Mouse (Mus musculus) c-Kit-positive CD71-negative TER-119-negative erythroid progenitor cells, embryonic 14.5 days (primary cell): ENCODE measurements around the gene Samd4.
A peak's percentile ranks its signal among the peaks of the same experiment; 100 is the strongest.

ENCODE experiments used
- DNase-seq: peaks from one replicate; pipeline ENCODE4 v3.0.0-alpha.2; 2013; ENCODE audit warnings: low read depth

The Samd4 gene

DNA sequence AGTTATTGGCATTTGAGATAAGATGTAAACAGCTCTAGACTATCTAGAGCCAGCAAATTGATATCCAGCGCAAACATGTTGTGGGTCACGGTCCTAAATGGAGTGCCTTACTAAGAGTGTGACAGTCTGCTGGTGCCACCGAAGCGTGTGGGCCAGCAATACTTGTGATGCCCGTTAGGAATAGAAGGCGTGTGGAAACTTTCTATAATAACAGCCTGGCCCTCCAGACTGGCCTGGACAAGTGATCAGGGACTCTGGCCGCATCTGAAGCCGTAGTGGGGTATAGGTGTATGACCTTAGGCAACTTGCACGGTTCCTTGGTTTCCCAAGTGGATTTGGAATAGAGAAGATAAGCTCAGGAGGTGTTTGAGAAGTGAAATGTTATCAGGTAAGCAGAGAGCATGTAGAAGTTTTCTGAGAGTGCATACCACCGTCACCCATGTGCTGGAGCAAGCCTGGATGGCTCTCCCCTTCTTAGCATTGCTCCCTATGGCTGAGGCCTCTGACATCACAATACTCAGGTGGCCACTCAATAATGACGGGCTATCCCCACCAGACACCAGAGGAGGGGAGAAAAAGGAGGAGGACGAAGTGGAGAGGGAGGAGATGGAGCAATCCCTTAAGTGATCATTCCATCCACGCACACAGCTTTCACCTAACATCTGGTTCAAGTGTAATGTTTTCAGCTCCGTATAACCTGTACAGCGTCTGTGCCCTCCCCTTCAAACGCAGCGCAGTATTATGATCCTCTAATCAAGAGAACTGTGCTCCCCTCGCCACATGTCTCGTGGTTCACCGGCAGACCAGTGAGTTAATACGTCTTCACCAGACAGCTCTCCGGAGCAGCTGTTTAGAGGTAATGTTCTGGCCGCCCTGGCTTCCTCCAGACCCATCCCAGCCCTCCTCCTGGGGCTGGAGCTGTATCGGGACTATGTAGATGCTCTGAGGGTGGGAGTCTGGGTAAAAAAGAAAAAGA is 118.4 kb downstream of the Samd4 start:
- DNase-seq, result no peak

DNA sequence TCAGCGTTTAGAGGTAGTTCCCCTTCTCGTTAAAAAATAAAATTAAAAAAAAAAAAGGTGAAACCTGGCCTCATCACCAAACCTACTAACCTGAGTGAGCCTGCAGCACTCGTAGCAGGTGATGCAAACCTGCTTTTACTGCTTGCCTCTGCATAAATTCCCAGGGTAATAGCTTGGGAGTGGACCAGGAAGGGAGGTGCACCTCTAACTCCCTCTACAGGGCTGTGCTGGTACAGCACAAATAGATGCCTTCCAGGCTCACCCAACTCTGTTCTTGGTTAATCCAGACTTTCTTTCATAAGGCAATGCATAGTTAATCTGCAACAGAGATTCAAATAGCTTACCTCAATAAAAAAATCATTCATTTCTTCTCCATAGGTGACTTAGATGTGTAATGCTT is 121.5 kb downstream of the Samd4 start:
- DNase-seq, result no peak

DNA sequence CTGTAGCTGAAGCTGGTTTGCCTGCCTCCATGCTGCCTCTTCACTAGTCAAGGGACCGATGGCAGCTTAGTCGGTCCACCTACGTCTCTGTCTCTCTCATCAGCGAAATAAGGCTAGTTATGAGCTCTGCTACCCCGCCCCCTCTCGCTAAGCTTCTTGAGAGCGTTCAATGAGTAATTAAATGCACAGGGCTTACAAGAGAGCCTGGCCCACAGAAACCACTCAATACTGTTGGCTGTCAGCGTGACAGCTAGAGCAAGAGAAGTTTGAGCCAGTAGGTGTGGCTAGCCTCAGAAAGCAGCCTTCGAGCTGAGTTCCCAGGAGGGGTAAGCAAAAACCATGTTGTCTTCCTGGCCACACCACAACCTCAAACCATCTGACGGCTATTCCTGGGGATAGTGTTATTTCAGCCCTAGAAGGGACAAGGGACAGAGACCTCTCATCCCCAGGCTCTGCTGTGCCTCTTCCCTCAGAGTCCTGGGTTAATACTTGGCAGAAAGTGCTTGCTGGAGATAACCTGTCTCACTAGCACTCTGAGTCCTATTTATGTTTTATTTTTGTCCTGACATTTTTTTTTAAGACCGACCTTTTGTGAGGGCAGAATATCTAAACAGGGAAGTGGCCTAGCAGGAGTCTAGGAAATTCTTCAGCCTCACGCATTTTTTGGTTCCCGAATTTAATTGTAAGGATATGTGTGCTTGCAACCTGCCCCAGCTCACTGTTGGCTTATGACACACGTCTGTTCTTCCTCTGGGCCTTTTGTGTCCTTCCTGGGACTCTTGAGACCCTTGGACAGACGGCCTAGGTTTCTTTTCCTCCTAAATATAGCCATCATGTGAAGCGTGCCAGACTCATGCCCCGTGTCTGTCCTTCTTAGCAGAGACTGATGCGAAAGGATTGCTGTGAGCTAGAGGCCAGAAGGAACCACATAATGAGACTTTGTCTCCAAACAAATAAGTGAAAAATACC is 128.8 kb downstream of the Samd4 start:
- no peak for DNase-seq

DNA sequence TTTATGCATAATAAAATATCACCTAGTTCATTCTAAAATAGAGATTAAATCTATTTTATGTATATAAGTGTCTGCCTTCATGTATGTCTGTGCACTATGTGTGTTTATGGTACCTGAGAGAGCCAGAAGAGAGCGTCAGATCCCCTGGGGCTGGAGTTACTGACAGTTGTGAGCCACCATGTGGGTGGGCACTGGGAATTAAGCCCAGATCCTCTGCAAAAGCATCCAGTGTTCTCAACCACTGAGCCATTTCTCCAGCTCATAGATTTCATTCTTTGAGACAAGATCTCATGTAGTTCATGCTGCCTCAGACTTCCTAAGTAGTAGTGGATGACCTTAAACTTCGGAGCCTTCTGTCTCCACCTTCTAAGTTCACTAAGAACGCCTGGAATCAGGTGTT is 133.0 kb downstream of the Samd4 start:
- no peak for DNase-seq

DNA sequence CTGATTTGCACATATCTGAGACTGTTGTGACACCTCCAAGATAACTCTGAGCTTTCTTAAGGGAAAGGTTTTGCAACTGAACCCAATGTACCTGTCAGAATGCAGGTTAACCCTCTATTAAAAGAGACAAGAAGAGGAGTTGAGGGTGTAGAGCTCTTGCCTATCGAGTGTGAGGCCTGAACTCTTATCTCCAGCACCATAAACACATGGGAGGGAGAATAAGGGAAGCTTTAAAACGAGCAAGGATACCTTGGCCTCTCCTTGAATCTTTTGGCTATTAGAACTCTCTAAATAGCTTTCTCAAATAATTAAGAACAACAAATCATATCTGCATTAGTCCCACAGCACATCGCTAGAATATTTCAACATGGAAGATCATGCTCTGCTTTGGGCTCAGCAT is 135.0 kb downstream of the Samd4 start:
- DNase-seq, result peak; percentile 42

DNA sequence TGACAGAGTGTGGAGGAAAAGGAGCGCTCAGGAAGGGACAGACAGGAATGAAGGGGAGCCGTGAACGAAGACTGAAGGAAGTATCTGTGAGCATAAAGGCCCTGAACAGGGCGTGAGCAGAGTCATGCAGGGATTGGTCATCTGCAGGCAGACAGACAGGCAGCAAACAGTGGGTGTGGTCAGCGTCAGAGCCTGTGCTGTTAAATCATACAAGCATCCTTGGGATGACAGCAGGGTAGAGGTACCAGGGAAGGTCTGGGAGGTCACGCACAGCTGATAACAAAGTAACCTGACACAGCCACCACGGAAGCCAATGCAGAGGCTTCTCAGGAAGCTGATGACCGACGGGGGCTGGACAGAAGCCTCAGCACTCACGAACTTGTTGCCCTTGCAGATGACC is 138.2 kb downstream of the Samd4 start:
- DNase-seq, result no peak

DNA sequence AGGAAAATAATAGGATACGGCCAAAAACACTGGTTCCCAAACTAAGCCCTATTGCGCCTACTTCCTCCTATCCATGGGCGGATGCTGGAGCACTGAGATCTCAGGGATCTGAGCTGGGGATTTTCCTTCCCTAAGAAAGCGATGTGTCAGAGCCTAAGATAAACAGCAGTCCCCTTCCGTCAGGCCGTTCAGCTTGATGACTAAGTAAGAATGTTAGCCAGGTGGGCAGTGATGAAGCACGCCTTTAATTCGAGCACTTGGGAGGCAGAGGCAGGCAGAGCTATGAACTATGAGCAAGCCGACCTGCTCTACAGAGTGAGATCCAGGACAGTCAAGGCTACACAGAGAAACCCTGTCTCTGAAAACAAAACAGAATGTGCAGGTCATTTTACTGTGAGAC is 140.9 kb downstream of the Samd4 start:
- DNase-seq, result no peak

DNA sequence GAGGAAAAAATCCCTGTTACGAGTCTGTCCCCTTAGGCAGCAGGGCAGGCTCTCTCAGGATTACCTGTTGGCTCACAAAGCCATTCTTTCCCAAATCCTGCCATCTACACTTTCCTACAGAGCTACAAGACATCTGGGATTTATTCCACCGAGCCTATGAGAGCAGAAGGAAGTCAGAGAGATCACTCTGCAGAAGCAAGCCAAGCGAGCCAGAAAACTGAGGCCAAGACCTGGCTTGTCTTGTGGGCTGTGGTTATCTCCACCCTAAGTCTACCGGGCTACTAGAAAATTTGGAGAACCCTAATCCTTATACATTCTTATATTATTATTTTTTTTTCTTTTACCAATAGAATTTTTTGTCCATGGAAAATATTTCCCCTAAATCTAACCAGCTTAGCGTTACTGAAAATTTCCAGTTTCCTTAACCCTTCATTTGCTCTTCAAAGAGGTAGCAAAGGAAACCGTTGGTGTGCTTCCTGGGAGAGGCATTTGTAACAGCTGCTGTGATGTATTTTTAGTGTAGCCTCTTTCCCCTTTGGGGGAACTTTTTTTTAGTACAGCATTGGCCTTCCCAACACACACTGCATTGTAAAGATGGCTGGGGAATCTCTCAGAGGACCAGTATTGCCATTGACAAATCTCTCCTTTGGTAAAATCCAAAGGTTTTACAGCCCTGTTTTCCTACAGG is 144.9 kb downstream of the Samd4 start:
- no peak for DNase-seq

DNA sequence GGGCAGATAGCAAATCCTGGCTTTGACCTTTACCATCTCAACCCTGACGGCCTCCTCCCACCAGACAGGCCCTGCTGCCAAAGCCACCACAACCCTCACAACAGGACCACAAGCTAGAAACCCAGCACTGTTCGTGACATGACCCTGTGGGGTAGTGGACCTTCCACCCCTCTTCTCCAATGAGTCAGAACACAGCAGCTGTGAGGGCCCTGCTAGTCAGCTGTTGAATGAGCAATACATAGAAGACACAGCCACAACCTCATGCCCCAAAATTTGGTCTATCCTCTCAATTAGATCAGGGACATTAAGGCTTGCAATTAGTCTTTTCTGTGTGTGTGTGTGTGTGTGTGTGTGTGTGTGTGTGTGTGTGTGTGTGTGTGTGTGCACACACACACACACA is 148.9 kb downstream of the Samd4 start:
- no peak for DNase-seq

DNA sequence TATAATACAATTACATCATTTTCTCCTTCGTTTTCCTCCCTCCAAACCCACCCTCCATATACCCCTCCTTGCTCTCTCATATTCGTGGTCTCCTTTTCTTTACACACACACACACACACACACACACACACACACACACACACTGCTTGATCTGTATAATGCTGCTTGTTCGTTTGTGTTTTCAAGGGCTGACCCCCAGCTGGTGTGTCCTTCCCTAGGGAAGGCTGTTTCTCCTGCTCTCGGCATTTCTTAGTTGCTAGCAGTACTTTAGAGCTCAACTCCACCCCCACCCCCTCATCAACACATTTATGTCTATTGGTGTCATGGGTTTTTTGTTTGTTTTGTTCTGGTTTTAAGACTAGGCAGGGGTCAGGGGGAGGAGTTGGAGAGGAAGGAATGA is 149.5 kb downstream of the Samd4 start:
- no peak for DNase-seq

DNA sequence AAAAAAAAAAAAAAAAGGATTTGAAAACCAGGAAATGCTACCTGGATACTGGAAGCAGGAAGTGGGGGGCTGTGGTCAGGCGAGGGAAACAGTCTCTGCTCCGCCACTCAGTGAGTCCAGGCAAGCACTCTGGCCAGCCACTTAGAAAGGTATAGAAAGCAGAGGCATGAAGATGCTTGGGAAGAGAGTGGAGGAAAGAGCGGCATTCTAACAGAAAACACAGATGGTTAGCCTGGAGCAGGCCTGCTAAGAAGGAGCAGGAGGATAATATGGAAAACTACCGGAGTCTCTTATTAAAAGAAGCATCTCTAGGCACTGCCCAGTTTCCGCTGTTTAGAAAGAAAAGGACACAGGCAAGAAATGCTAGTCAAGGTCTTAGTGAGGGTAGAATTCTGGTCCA is 150.8 kb downstream of the Samd4 start:
- DNase-seq, result no peak

DNA sequence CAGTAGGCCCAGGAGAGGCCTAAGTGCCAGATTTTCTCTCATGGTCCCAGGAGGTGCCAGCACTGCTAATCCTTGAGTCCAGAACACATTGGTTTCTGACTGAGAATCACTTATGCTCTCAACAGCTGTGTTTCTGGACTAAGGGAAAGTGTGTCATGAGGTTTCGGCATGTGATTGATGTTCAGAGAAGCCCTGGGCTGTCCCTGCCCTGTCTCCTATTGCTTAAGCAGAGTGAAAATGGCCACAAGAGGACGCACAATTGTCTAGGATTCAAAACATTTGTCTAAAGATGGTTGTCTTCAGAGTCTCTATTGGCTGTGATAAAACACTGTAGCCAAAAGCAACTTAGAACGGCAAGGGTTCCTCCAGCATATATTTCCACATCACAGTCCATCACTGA is 159.0 kb downstream of the Samd4 start:
- no peak for DNase-seq

DNA sequence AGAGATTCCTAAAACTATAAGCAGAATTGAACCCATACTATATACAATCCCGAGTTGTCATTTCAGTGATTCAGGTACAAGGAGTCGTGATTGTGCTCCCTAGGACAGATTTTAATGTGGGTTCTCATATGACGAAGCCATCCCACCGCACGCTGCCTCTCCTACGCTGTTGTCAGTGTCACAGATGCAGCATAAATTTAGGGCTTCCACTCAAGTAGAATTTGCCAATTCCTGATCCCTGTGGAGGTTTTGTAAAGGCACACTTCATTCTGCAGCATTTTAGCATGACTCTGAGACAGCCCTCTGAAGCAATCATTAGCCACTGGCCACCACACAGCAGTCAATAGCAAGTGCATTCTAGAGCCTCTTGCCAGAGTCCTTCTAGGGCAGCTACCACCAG is 166.4 kb downstream of the Samd4 start:
- no peak for DNase-seq

DNA sequence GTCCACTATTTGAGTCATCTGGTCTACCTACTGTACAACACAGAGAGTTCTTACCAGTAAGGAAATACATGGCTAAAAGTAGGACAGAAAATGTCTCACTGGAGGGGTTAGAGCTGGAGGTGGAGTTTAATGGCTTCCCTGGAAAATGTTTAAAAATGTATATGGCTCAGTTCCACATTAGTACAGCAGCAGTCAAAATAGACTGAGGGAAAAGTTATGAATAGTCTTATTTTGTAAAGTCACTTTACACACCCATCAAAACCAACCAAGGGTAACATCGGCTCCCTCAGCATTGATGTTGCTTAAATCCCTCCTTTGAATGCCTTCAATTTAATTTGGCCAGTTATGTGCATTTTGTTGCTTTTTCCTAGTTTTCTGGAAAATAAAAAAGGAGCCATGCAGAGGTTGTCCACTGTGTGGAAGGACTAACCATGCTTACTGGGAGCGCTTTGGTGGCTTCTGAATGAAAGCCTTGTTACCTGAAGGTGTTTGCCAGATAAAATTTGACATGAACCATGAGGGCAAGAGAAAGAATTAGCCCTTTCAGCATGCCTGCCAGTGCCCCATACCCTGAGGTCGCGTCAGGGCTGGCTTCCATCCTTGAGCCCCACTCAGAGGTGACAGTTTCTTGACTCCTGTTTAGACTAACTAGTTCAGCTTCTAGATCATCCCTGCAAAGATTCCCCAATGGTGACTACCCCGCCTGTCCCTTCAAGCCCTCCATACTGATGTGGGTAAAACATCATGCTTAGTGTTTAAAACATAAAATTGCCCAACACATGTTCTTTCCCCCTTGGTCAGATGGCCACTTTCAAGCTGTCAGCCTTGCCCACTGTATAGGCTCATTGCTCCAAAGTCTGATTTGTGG is 169.3 kb downstream of the Samd4 start:
- no peak for DNase-seq

DNA sequence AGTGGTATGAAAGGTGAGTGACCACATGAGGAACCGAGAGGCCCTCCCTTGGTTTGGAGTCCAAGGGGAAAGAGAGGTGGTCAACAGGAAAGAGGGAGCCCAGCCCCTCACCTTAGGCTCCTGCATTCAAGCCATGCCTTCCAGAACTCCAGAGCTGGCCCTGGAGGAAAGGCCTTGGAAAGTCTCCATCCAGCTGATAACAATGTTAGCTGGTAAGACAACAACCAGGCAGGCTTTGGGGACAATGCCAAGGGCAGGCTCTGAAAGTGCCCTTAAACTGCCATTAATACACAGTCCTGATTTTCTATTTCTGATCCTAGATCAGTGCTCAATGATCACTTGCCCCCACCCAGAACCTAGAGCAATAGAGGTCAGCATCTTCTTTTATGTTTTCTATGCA is 170.4 kb downstream of the Samd4 start:
- no peak for DNase-seq

DNA sequence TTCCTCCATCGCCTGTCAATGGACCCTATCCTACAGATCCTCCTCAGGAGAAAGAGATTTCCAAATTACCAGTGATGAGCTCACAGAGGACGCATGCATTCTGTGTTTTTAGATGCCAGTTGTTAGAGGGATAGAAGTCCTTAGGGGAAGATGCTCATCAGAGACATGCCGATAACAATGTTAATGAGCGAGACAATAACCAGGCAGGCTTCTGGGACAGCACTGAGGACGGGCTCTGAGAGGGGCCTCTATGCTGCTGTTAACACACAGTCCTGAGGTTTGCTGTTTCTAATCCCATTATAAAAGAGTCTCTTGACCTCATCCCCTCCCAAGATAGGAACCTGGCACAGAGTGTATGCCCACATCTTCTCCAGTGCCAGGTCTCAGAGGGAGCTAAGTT is 171.2 kb downstream of the Samd4 start:
- DNase-seq, result no peak

DNA sequence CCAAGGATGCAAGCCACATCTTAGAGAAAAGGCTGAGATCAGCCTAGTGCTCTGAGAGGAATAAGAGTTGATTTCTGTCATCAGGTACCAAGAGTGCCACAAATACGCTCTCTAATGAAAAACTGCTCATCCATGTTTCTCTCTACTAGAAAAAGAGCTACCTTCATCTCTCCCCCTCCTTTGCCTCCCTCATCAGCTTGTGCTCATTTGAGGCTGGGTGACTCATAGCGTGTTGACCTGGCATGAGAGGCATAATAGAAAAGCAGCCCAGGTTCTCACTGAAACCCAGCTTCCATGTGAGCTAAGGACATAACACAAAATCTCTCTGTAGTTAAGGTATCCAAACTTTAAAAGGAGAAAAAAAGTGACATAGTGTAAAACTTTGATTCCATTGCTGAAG is 176.3 kb downstream of the Samd4 start:
- DNase-seq, result no peak

DNA sequence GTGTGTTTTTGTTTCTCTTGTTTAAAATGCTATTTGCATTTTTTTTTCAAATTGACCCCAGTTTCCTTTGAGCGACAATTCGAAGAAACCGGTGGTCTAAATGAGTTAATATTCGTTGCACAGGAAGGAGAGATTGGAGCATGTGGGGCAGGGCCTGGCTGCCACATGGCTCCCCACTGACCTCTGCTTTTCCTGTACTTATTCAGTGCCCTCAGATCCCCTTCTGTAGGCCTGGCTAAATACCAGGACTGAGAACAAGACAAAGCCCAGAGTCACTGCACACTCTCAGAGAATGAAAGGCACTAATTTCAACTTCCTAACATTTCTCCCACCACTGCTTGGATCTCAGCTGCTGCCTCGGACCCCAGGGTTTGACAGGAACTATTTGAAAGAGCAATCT is 182.4 kb downstream of the Samd4 start:
- DNase-seq, result no peak

DNA sequence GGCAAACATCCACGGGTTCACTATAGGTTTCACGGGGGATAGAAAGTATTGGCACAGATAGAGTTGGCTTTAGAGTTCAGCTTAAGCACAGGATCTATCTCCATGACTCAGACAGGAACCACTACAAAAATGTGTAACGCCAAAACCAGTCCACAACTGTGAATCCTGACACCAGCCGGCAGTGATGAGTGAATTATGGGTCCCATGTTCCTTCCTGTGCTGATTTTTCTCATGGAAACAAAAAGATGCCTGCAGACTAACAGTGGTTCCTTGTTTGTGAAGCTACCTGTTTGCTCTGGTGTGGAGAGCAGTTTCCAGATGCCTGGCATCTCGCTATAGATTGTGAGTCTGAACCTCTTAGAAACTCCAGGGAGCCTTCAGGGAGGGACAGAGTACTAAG is 184.2 kb downstream of the Samd4 start:
- DNase-seq, result no peak

DNA sequence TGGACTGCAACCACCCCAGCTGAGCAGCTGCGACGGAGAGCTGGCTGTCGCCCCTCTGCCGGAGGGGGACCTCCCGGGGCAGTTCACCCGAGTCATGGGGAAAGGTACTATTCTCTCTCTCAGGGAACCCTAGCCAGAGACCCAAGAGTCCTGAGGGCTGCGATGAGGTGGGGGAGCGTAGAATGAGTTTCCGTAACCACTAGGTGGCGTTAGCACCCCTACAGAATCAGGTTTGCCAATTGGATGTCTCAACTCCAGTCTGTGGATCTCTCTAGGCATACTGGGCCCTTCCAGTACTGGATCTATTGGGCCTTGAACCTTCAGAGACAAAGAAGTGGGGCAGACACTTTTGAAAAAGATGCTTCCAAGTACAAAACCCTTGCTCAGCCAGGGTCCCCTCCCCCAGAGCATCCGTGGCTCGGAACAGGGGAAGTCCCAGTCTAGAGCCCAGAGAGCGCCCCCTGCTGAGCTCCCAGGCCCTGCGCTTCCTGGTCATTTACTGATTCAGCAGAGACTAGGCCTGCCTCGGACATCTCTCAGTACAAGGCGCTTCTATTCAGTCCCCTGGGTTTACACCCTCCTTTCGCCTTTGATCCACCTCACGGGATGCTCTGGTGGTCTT is 191.5 kb downstream of the Samd4 start:
- DNase-seq, result no peak
